Mouse (Mus musculus): ENCODE data around the gene Ckap4. TPM values are rescaled to one million over a fixed set of nuclear protein-coding genes. Genes with fewer than 3 reads are reported as not detected.

Ckap4 gene
- polyA plus RNA-seq (2016; fragmentation: Nextera tagmentation; extraction: Ambion mirVana): 125 and 130 TPM in 2 replicates

GRCm38 (mm10) chr10:84533912-84534671 lies at the start of gene Ckap4:
Ckap4 (minus strand) TSS chr10:84534062.
- ATAC-seq (ENCODE audit: low FRiP score): peak; percentile 90
- peaks cover 44% of the 10 kb centered on the region for H3K4me1 ChIP-seq
- WGBS: under 1% methylated on average over 26 of the region's 64 CpGs

GRCm38 (mm10) chr10:84582236-84582635 lies 48.4 kb upstream of the Ckap4 start:
- Histone ChIP-seq H3K27ac (no peak overlapping the region), H3K27me3 (0 out of 2 replicates have a peak, but pooled peaks cover 4% of the 10 kb centered on the region), H3K9me3 (replicated peaks) (no peaks in the 10 kb centered on the region), H3K4me2 (replicated peaks) (no peak overlapping the region), H3K36me3 (no peaks in the 10 kb centered on the region), H3K4me1 (peaks cover 9% of the 10 kb centered on the region), H3K9ac (no peak overlapping the region), H3K4me3 (no peak overlapping the region)
- WGBS: 81% methylated on average over 7 of the region's 7 CpGs
- no peak for ATAC-seq (ENCODE audit: low FRiP score)

More at GRCm38 (mm10) chr10:84533912-84534671, at the start of gene Ckap4:
- peak within 1 kb of the TSS; percentile 76 for H3K4me3 ChIP-seq
- no peaks in the 10 kb centered on the region for H3K27me3 ChIP-seq
- H3K9me3 ChIP-seq (replicated peaks): no peaks in the 10 kb centered on the region
- H3K4me2 ChIP-seq (replicated peaks): peak within 1 kb of the TSS; percentile 78
- H3K9ac ChIP-seq: peak within 1 kb of the TSS; percentile 97
- H3K27ac ChIP-seq: peak within 1 kb of the TSS; percentile 91
- H3K36me3 ChIP-seq: 0 out of 2 replicates have a peak, but pooled peaks cover 3% of the 10 kb centered on the region

DNA sequence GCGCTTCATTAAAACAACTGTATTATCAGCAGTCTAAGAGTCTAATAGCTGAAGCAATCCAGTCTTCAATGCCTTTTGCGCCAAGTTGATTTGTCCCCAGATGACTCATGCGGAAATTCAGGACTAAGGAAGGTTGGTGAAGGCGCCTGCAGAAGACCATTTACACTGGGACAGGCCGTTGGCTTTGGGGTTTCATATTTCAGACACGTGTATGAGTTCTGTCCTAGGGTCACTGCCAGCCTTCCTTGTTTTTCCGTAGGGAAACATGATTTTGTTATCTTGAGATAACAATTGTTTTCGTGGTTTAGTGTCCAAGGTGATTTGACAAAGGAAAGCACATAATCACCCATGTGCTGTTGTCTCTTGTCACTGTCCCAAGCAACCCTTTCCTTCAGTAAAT lies 47.3 kb upstream of the Ckap4 start:
- Histone ChIP-seq H3K9ac (no peak overlapping the region), H3K27me3 (0 out of 2 replicates have a peak, but pooled peaks cover 4% of the 10 kb centered on the region), H3K4me1 (peaks cover 11% of the 10 kb centered on the region), H3K4me3 (no peak overlapping the region), H3K9me3 (replicated peaks) (no peaks in the 10 kb centered on the region), H3K4me2 (replicated peaks) (no peak overlapping the region), H3K36me3 (no peaks in the 10 kb centered on the region), H3K27ac (no peak overlapping the region)
- WGBS: 74% methylated on average over 8 of the region's 8 CpGs
- ATAC-seq (ENCODE audit: low FRiP score): no peak

GRCm38 (mm10) chr10:84579527-84579926 lies 45.7 kb upstream of the Ckap4 start:
- no peak overlapping the region for H3K9ac ChIP-seq
- H3K9me3 ChIP-seq (replicated peaks): no peaks in the 10 kb centered on the region
- 82% methylated on average over 2 of the region's 2 CpGs for WGBS
- H3K4me1 ChIP-seq: peaks cover 11% of the 10 kb centered on the region
- 0 out of 2 replicates have a peak, but pooled peaks cover 4% of the 10 kb centered on the region for H3K27me3 ChIP-seq
- no peak overlapping the region for H3K4me2 ChIP-seq (replicated peaks)
- no peak overlapping the region for H3K27ac ChIP-seq
- no peak overlapping the region for H3K4me3 ChIP-seq
- no peak for ATAC-seq (ENCODE audit: low FRiP score)
- no peaks in the 10 kb centered on the region for H3K36me3 ChIP-seq

DNA sequence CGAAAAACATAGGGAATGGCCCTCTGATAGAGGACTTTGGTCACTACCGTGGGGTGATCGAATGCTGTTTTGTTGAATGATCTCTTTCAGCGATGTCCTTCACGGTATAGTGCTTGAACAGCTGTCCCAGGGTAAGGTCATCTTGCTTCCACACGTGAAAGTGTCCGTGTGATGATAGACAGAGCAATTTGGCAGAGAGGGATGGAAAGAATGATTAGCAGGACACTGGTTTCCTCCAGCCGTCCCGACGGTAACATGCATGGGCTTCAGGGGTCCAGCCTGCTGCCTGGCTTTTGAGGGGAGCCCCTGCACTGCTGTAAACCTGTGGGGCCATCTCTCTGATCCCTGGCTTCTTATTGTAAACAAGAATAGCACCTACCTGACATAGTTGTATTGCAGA lies 44.9 kb upstream of the Ckap4 start:
- 86% methylated on average over 10 of the region's 10 CpGs for WGBS
- no peak overlapping the region for H3K4me2 ChIP-seq (replicated peaks)
- 0 out of 2 replicates have a peak, but pooled peaks cover 4% of the 10 kb centered on the region for H3K27me3 ChIP-seq

DNA sequence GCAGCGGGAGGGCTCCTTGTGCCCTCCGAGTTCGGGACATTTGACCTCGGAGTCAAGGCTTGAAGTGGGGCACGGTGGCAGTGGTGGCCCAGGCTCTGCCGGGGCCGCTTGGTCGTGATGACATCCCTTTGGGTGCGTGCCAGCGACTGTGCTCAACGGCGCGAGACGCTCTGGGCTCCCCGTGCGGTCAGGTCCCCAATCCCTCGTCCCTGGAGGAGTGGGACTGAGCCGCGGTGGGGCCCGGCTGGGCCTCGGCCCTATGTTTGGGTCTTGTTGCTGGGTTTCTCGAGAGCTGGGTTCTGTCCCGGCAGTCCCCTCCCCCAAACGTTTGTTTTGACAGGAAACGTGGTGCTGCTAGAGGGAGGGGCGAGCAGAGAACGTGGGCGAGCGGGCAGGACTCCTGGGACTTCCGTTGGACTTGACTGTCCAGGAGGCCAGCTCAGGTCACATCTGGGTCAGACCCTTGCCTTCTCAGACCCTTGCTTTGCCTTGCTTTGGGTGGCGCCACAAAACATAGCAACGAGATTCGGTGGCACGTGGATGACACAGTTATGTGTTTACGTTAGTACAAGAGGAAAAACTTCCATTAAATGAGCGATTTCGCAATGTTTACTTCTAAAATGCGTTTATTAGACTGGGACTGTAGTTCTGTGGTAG lies 43.3 kb upstream of the Ckap4 start:
- H3K36me3 ChIP-seq: no peaks in the 10 kb centered on the region
- H3K9me3 ChIP-seq (replicated peaks): no peaks in the 10 kb centered on the region
- H3K4me1 ChIP-seq: peaks cover 11% of the 10 kb centered on the region
- peak overlapping the region; percentile 65 for H3K9ac ChIP-seq
- 0 out of 2 replicates have a peak, but pooled peaks cover 4% of the 10 kb centered on the region for H3K27me3 ChIP-seq
- H3K4me3 ChIP-seq: peak overlapping the region; percentile 69
- peak overlapping the region; percentile 95 for H3K4me2 ChIP-seq (replicated peaks)
- WGBS: 6% methylated on average over 38 of the region's 38 CpGs
- ATAC-seq (ENCODE audit: low FRiP score): peak; percentile 70
- peak overlapping the region; percentile 61; the same call in 1 of the 2 replicates for H3K27ac ChIP-seq

More for the DNA sequence above, 44.9 kb upstream of the Ckap4 start:
- no peaks in the 10 kb centered on the region for H3K9me3 ChIP-seq (replicated peaks)
- H3K36me3 ChIP-seq: no peaks in the 10 kb centered on the region
- H3K9ac ChIP-seq: no peak overlapping the region
- no peak for ATAC-seq (ENCODE audit: low FRiP score)
- peaks cover 11% of the 10 kb centered on the region for H3K4me1 ChIP-seq
- H3K4me3 ChIP-seq: no peak overlapping the region
- H3K27ac ChIP-seq: no peak overlapping the region

DNA sequence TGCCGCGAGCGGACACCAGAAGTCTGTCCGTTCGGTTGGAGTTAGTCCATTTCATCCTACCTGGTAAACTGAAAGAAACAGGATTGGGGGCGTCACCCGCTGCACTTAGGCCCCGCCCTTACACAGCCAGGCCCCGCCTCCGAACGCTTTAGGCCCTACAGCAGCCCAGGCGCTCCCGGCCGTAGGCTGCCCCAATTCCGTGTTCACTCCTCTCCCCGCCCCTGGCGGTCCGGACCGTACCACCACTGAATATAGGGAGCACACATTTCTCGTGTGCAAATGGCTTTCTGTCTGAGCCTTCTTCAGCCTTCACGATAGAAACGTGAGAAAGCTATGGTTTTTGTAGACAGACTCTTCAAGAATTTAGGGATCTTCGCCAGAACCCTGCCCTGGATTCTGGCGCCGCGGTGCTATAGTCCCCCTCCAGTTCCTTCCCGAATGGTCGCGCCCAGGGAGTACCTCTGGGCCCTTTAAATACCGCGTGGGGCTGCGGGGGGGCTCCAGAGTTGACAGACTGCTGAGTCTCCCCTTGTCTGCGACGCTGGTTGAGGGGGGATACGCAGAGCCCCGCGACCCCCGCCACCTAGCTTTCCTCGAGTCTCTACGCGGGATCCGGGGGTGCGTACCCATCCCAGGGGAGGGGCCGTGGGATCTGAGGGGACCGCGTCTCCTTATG lies 42.7 kb upstream of the Ckap4 start, which contains the start of gene Tcp11l2:
Gene Tcp11l2, plus strand, starts transcription at position 232 of the 676 bp plus-strand sequence.
- Histone ChIP-seq H3K4me3 (peak within 1 kb of the TSS; percentile 69), H3K9me3 (replicated peaks) (no peaks in the 10 kb centered on the region), H3K36me3 (no peaks in the 10 kb centered on the region), H3K9ac (peak within 1 kb of the TSS; percentile 65), H3K4me1 (peaks cover 11% of the 10 kb centered on the region), H3K4me2 (replicated peaks) (peak within 1 kb of the TSS; percentile 95), H3K27me3 (0 out of 2 replicates have a peak, but pooled peaks cover 4% of the 10 kb centered on the region), H3K27ac (peak within 1 kb of the TSS; percentile 61; the same call in 1 of the 2 replicates)
- under 1% methylated on average over 46 of the region's 46 CpGs for WGBS
- peak; percentile 98 for ATAC-seq (ENCODE audit: low FRiP score)

DNA sequence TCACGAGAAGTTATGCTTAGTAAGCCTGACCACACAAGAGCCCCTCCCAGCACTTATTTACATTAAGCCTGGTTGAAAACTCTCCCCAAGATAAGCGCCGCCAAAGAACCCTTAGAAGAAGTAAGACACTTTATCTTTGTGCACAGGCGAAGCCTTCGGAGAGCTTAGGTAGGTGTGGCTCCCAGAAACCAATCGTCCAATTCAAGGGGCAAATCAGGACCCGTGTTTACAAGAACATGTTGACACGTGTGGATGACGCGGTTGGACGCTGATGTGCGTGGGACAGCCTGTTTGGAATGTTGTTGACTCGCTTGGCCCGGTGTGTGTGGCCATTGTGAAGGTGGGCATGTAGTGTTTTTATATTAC lies 42.1 kb upstream of the Ckap4 start:
- Histone ChIP-seq H3K4me2 (replicated peaks) (peak overlapping the region; percentile 95), H3K36me3 (no peaks in the 10 kb centered on the region), H3K4me3 (peak overlapping the region; percentile 69), H3K4me1 (peaks cover 11% of the 10 kb centered on the region), H3K27ac (no peak overlapping the region), H3K9me3 (replicated peaks) (no peaks in the 10 kb centered on the region), H3K27me3 (0 out of 2 replicates have a peak, but pooled peaks cover 4% of the 10 kb centered on the region), H3K9ac (peak overlapping the region; percentile 65)
- 1% methylated on average over 14 of the region's 14 CpGs for whole genome bisulfite sequencing
- ATAC-seq (ENCODE audit: low FRiP score): peak; percentile 80

GRCm38 (mm10) chr10:84573671-84574420 lies 40.0 kb upstream of the Ckap4 start:
- Histone ChIP-seq H3K4me1 (peaks cover 11% of the 10 kb centered on the region), H3K27ac (no peak overlapping the region), H3K9ac (no peak overlapping the region), H3K27me3 (0 out of 2 replicates have a peak, but pooled peaks cover 4% of the 10 kb centered on the region), H3K4me3 (no peak overlapping the region), H3K9me3 (replicated peaks) (no peaks in the 10 kb centered on the region), H3K4me2 (replicated peaks) (no peak overlapping the region), H3K36me3 (no peaks in the 10 kb centered on the region)
- 69% methylated on average over 5 of the region's 5 CpGs for WGBS
- ATAC-seq (ENCODE audit: low FRiP score): no peak

DNA sequence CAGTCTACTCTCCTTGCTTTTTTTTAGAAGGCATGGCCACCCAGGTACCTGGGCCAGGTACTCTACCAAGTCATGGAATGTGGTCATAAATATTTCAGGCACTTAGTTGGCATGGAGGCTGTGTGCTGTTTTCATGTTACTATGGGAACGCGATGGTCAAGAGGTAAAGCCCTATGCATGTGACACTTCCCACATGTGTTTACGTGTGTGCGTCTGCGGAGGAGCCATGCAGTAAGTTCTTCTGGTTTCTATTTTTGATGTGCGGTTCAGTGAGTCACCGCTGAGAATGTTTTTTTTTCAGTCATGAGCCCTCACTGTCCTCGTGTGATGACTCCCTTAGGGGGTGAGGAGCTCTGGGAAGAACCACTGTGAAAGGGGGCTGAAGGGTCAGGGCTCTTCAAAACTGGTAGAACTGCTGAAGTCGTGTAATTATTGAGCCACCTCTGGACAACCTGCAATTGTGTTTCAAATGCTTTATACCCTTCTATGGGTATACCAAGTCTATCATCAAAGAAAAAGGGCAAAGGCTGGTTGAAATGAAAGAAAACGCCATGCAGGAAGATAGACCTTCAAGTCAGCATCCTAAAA lies 37.3 kb upstream of the Ckap4 start:
- no peaks in the 10 kb centered on the region for H3K9me3 ChIP-seq (replicated peaks)
- WGBS: 86% methylated on average over 10 of the region's 10 CpGs
- H3K9ac ChIP-seq: no peak overlapping the region
- ATAC-seq (ENCODE audit: low FRiP score): no peak
- no peak overlapping the region for H3K4me3 ChIP-seq
- H3K4me2 ChIP-seq (replicated peaks): no peak overlapping the region
- no peaks in the 10 kb centered on the region for H3K4me1 ChIP-seq
- H3K27ac ChIP-seq: no peak overlapping the region
- H3K36me3 ChIP-seq: no peaks in the 10 kb centered on the region
- H3K27me3 ChIP-seq: no peaks in the 10 kb centered on the region

DNA sequence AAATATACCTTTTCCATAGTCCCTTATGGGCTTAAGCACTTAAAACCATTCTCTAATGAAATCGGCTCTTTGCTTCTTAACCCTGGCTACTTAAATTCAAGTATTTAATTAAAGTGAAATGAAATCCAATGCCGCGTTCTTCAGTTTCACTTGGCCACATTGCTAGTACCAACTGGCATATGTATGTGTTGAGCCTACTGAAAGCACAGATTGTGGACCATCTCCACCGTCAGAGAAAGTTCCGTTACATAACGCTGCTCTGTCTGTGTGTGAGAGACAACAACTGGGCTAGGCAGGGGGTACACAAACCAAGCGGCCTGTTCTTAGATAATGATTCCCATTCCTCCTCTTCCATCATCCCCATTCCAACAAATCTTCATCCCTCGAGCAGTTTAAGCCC lies 30.6 kb upstream of the Ckap4 start:
- no peaks in the 10 kb centered on the region for H3K9me3 ChIP-seq (replicated peaks)
- 0 out of 2 replicates have a peak, but pooled peaks cover 4% of the 10 kb centered on the region for H3K4me1 ChIP-seq
- no peak overlapping the region for H3K27ac ChIP-seq
- peaks cover 3% of the 10 kb centered on the region for H3K27me3 ChIP-seq
- H3K9ac ChIP-seq: no peak overlapping the region
- H3K4me2 ChIP-seq (replicated peaks): no peak overlapping the region
- ATAC-seq (ENCODE audit: low FRiP score): no peak
- 81% methylated on average over 8 of the region's 8 CpGs for WGBS
- no peaks in the 10 kb centered on the region for H3K36me3 ChIP-seq
- no peak overlapping the region for H3K4me3 ChIP-seq
